Mouse (Mus musculus) WW6 (cell line): Measurements from ENCODE around the gene Hikeshi.

Experiments
- DNase-seq: peaks from one replicate; pipeline ENCODE4 v3.0.0-alpha.2; 2013; ENCODE audit warnings: low read depth, low spot score

Gene Hikeshi

GRCm38 (mm10) chr7:89940571-89941463 lies at the start of gene Hikeshi:
Gene Hikeshi (minus strand): TSS chr7:89941204.
- DNase-seq, result peak; percentile 94

- no peak for DNase-seq
These were observed 43.4 kb upstream of the Hikeshi start for GRCm38 (mm10) chr7:89984421-89984820.

GRCm38 (mm10) chr7:89983441-89983840 lies 42.4 kb upstream of the Hikeshi start:
- DNase-seq, result no peak

GRCm38 (mm10) chr7:89981557-89981956 lies 40.6 kb upstream of the Hikeshi start:
- DNase-seq, result no peak

GRCm38 (mm10) chr7:89980485-89981422 lies 39.8 kb upstream of the Hikeshi start, which contains the start of gene Eed:
Gene Eed (minus strand): TSS chr7:89980983.
- peak; percentile 89 for DNase-seq

- DNase-seq, result no peak
These were observed 39.1 kb upstream of the Hikeshi start for GRCm38 (mm10) chr7:89980133-89980484.

GRCm38 (mm10) chr7:89979432-89980130 lies 38.6 kb upstream of the Hikeshi start:
- no peak for DNase-seq

GRCm38 (mm10) chr7:89976796-89977195 lies 35.8 kb upstream of the Hikeshi start:
- no peak for DNase-seq

- no peak for DNase-seq
These were observed 34.6 kb upstream of the Hikeshi start for GRCm38 (mm10) chr7:89975571-89975970.

- no peak for DNase-seq
These were observed 26.2 kb upstream of the Hikeshi start for GRCm38 (mm10) chr7:89967235-89967634.

GRCm38 (mm10) chr7:89966771-89967170 lies 25.8 kb upstream of the Hikeshi start:
- DNase-seq, result no peak

GRCm38 (mm10) chr7:89963135-89963534 lies 22.1 kb upstream of the Hikeshi start:
- no peak for DNase-seq

- no peak for DNase-seq
These were observed 16.3 kb upstream of the Hikeshi start for GRCm38 (mm10) chr7:89957300-89957699.

- no peak for DNase-seq
These were observed 13.3 kb upstream of the Hikeshi start for GRCm38 (mm10) chr7:89954261-89954660.

GRCm38 (mm10) chr7:89949403-89949802 lies 8.4 kb upstream of the Hikeshi start:
- DNase-seq, result no peak

- no peak for DNase-seq
These were observed 7.0 kb upstream of the Hikeshi start for GRCm38 (mm10) chr7:89948026-89948425.

- DNase-seq, result no peak
These were observed 1.3 kb downstream of the Hikeshi start for GRCm38 (mm10) chr7:89939497-89940353.

- no peak for DNase-seq
These were observed 17.4 kb downstream of the Hikeshi start for GRCm38 (mm10) chr7:89923441-89924180.

GRCm38 (mm10) chr7:89917776-89918175 lies 23.2 kb downstream of the Hikeshi start:
- DNase-seq, result no peak

GRCm38 (mm10) chr7:89916711-89917110 lies 24.3 kb downstream of the Hikeshi start:
- no peak for DNase-seq
